ENCODE assay signal across 8 mouse cellular contexts in the genomic region with DNA sequence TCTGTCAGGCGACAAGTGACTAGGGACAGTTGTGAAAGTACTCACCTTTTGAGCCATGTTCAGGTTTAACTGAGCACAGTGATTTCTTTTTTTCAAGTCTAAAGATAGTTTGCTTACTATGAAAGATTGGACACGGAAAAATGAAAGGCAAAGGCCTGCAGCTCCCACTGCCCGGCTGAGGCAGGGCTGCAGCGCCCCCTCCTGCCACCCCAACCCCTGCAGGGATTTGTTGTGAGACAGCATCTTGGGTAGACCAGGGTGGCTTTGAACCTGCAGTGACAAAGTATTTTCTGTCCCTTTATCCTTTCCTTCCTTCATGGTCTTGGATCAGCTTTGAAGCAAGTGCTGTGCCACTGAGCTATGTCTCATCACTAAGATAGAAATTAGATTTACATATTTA. TPM values are rescaled to one million over a fixed set of nuclear protein-coding genes. Genes with fewer than 3 reads are reported as not detected.
DNase-seq lines count a peak whose midpoint lies in the region; ATAC-seq and TF ChIP-seq lines count a peak whose summit lies in the region.
"Had no signal": no experiment of that assay in that cellular context is flagged by ENCODE, and none has a peak within 500 bp of the region (broad histone marks: within the 10 kb centered on the region; RNA-seq: fewer than 3 reads in every experiment).

No protein-coding gene starts in this region.

- H3K27ac ChIP-seq in hindbrain, embryonic 10.5 days, result peak overlapping the region; percentile 77; the same call in 1 of the 2 replicates
- no peak overlapping the region for H3K27ac ChIP-seq in hindbrain, embryonic 16.5 days (ENCODE audit: low read depth, low read length)
- H3K27ac ChIP-seq in spleen, adult 2 months (ENCODE audit: insufficient read depth, low read length), result no peak overlapping the region
- H3K27ac ChIP-seq in bone marrow, adult 2 months (ENCODE audit: control insufficient read depth, insufficient read depth, low read depth, low read length, poor library complexity), result no peak overlapping the region
- H3K27ac ChIP-seq: hindbrain, embryonic 12.5 days had no signal

- no peak overlapping the region for H3K4me3 ChIP-seq in hindbrain, embryonic 10.5 days
- H3K4me3 ChIP-seq in hindbrain, embryonic 16.5 days (ENCODE audit: low read length), result no peak overlapping the region
- H3K4me3 ChIP-seq in spleen, adult 2 months (ENCODE audit: extremely low read depth, insufficient read depth, insufficient read length), result no peak overlapping the region
- H3K4me3 ChIP-seq in bone marrow, adult 2 months (replicated peaks; ENCODE audit: control insufficient read depth, low read depth, low read length), result no peak overlapping the region
- H3K4me3 ChIP-seq: hindbrain, embryonic 12.5 days had no signal

- no peaks in the 10 kb centered on the region for H3K9me3 ChIP-seq in hindbrain, embryonic 10.5 days
- no peaks in the 10 kb centered on the region for H3K9me3 ChIP-seq in hindbrain, embryonic 16.5 days (ENCODE audit: control insufficient read depth, low read length)
- H3K9me3 ChIP-seq: hindbrain, embryonic 12.5 days had no signal

- H3K36me3 ChIP-seq in hindbrain, embryonic 10.5 days, result peaks cover 57% of the 10 kb centered on the region
- H3K36me3 ChIP-seq in hindbrain, embryonic 16.5 days (ENCODE audit: control insufficient read depth, insufficient read depth, low read length), result peaks cover 21% of the 10 kb centered on the region
- H3K36me3 ChIP-seq in spleen, adult 2 months (ENCODE audit: control insufficient read depth, insufficient read depth, low read length), result peaks cover 30% of the 10 kb centered on the region

- TF ChIP-seq CTCF in spleen, adult 2 months (IDR thresholded peaks at IDR 0.05; ENCODE audit: extremely low read depth, insufficient read depth, insufficient read length, insufficient replicate concordance), result peak; percentile 44; the same call in 1 of the 2 replicates
- TF ChIP-seq CTCF in bone marrow, adult 2 months (IDR thresholded peaks at IDR 0.05; ENCODE audit: control insufficient read depth, insufficient read depth, low read length), result peak; percentile 45; the same call in 1 of the 2 replicates

- no peak for ATAC-seq in hindbrain, embryonic 16.5 days

- 81% methylated on average over 4 of the region's 4 CpGs for WGBS in hindbrain, embryonic 10.5 days
- WGBS in hindbrain, embryonic 16.5 days, result 76% methylated on average over 4 of the region's 4 CpGs
- 88% methylated on average over 4 of the region's 4 CpGs for WGBS in spleen, adult 2 months
- WGBS in bone marrow, adult 2 months, result 81% methylated on average over 4 of the region's 4 CpGs

- no peak for DNase-seq in hindbrain, embryonic 10.5 days (ENCODE audit: low spot score)
- peak in 1 of 2 experiments; percentile 52 for DNase-seq in spleen, adult 2 months (ENCODE audit: low read depth in 1 of 2, low spot score in 2 of 2)
- DNase-seq in spleen, adult 18-20 months, result no peak
- DNase-seq in thymus, postnatal 4 days, result peak; percentile 85
- DNase-seq in right cerebral cortex, postnatal 4 days, result no peak

- H3K4me1 ChIP-seq in hindbrain, embryonic 10.5 days (replicated peaks), result peaks cover 46% of the 10 kb centered on the region
- peaks cover 26% of the 10 kb centered on the region for H3K4me1 ChIP-seq in hindbrain, embryonic 16.5 days (ENCODE audit: control insufficient read depth, insufficient read depth, low read depth, low read length)
- peaks cover under 1% of the 10 kb centered on the region; the same call in 1 of the 2 replicates for H3K4me1 ChIP-seq in spleen, adult 2 months (ENCODE audit: control insufficient read depth, insufficient read depth, insufficient read length)
- H3K4me1 ChIP-seq in bone marrow, adult 2 months (ENCODE audit: control insufficient read depth, insufficient read depth, low read length), result peaks cover 14% of the 10 kb centered on the region

- H3K9ac ChIP-seq in hindbrain, embryonic 16.5 days (ENCODE audit: low read depth, low read length), result no peak overlapping the region
- H3K9ac ChIP-seq: hindbrain, embryonic 12.5 days had no signal

- H3K27me3 ChIP-seq in hindbrain, embryonic 10.5 days (ENCODE audit: insufficient read depth, poor library complexity, severe bottlenecking), result no peaks in the 10 kb centered on the region
- no peaks in the 10 kb centered on the region for H3K27me3 ChIP-seq in hindbrain, embryonic 16.5 days (replicated peaks; ENCODE audit: control insufficient read depth, insufficient read depth, low read length)
- H3K27me3 ChIP-seq in spleen, adult 2 months (ENCODE audit: control insufficient read depth, insufficient read depth, low read length), result no peaks in the 10 kb centered on the region
- H3K27me3 ChIP-seq: hindbrain, embryonic 12.5 days had no signal

- no peak overlapping the region for H3K4me2 ChIP-seq in hindbrain, embryonic 16.5 days (ENCODE audit: low read length)
- H3K4me2 ChIP-seq: hindbrain, embryonic 12.5 days had no signal

- TF ChIP-seq POLR2A in spleen, adult 2 months (IDR thresholded peaks at IDR 0.05; ENCODE audit: low read depth, low read length), result no peak
- no peak for TF ChIP-seq POLR2A in bone marrow, adult 2 months (IDR thresholded peaks at IDR 0.05; ENCODE audit: borderline replicate concordance, control insufficient read depth, low read depth, low read length)

RNA-seq across cellular contexts. Expression of gene Tnk2, which starts 24.8 kb away (rescaled TPM):
- polyA plus RNA-seq in hindbrain, embryonic 10.5 days (2016; fragmentation: Nextera tagmentation; extraction: Ambion mirVana), result 7.8 and 8.4 TPM in 2 replicates
- polyA plus RNA-seq in hindbrain, embryonic 16.5 days (2015; fragmentation: Nextera tagmentation; extraction: Ambion mirVana), result 19.3 and 22.6 TPM in 2 replicates
- polyA plus RNA-seq in spleen, adult 2 months (2012; rRNA removed), result 109 and 137 TPM in 2 replicates
- polyA plus RNA-seq in bone marrow, adult 2 months (2011; ENCODE audit: insufficient read depth, insufficient read length, low replicate concordance, missing spikeins), result 70.2 and 105 TPM in 2 replicates

RNA-seq across cellular contexts. Expression of gene Tfrc, which starts 59.8 kb away (rescaled TPM):
- polyA plus RNA-seq in hindbrain, embryonic 10.5 days (2016; fragmentation: Nextera tagmentation; extraction: Ambion mirVana), result 42.5 and 69.9 TPM in 2 replicates
- polyA plus RNA-seq in hindbrain, embryonic 16.5 days (2015; fragmentation: Nextera tagmentation; extraction: Ambion mirVana), result 26.3 and 36.5 TPM in 2 replicates
- polyA plus RNA-seq in spleen, adult 2 months (2012; rRNA removed), result 9.4 and 11.9 TPM in 2 replicates
- 210 and 334 TPM in 2 replicates for polyA plus RNA-seq in bone marrow, adult 2 months (2011; ENCODE audit: insufficient read depth, insufficient read length, low replicate concordance, missing spikeins)
